Mouse (Mus musculus): ENCODE results near the gene Spag4. TPM values are rescaled to one million over a fixed set of nuclear protein-coding genes. Genes with fewer than 3 reads are reported as not detected.

Spag4 gene
- polyA plus RNA-seq (2016; fragmentation: Nextera tagmentation; extraction: Ambion mirVana): 3.4 and 5.0 TPM in 2 replicates

DNA sequence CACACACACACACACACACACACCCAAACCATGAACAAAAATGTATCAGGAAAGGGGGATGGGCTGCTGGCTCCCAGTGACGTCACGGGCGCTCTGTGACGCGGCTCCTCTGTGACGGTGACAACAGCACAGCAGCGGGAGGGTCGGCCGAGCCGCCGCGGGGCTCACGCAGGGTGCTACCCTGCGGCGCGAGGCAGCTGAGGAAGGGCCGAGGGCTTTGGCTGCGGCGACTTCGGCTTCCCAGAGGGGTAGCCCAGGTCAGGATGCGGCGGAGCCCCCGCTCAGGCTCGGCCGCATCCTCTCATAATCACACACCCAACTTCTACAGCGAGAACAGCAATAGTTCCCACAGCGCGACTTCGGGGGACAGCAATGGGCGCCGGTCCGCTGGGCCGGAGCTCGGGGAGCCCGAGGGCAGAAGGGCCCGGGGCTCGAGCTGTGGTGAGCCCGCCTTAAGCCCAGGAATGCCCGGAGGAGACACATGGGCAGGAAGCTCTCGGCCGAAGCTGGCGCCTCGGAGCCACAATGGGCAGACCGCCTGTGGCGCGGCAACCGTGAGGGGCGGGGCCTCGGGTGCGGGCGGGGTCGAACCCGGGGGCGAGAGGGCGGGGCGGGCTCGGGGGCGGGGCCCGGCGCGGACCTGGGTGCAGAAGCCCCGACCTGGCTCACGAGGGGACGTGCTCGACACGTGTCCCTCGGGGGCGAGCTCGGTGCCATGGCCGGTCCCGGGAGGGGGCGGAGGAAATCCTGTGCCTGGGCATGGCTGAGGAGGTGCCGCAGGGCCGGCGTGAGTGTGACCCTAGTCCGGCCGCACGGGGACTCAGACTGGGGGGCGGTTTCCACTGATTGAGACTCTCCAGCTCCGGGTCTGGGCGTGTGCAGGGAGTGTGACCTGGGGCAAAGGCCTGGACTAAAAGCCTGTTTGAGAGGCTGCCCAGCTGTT, at the start of gene Spag4:
Gene Spag4 (plus strand): TSS at position 77 of the 943 bp plus-strand sequence.
- H3K27me3 ChIP-seq (ENCODE audit: insufficient read depth, poor library complexity, severe bottlenecking): no peaks in the 10 kb centered on the region
- peak within 1 kb of the TSS; percentile 96 for H3K27ac ChIP-seq
- H3K9me3 ChIP-seq: no peaks in the 10 kb centered on the region
- peaks cover 31% of the 10 kb centered on the region for H3K36me3 ChIP-seq
- under 1% methylated on average over 75 of the region's 81 CpGs for WGBS
- peak; percentile 93 for DNase-seq (ENCODE audit: low spot score)
- peaks cover 23% of the 10 kb centered on the region for H3K4me1 ChIP-seq
- H3K4me3 ChIP-seq: peak within 1 kb of the TSS; percentile 86

DNA sequence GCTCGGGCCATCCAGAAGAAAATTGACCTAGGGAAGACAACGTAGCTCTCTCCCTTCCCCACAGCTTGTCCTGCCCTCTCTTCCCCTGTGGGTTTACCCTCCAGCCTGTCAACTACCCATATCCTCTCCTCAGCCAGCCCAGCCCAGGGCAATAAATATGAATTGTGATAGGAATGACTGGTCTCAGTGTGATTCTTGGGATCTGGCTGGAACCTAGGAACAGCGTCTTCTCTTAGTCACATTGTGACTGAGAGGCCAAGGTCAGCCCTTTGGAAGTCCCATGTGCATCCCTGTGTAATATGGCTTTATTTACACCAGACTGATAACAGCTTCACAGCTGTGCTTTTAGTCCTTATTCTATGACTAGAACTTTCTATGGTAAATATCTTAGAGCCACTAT, 46.9 kb upstream of the Spag4 start:
- Histone ChIP-seq H3K4me3 (no peak overlapping the region), H3K27ac (no peak overlapping the region), H3K36me3 (peaks cover 72% of the 10 kb centered on the region), H3K4me1 (peaks cover 10% of the 10 kb centered on the region), H3K9me3 (no peaks in the 10 kb centered on the region), H3K27me3 (ENCODE audit: insufficient read depth, poor library complexity, severe bottlenecking) (no peaks in the 10 kb centered on the region)
- WGBS: 85% methylated on average over 3 of the region's 3 CpGs
- DNase-seq (ENCODE audit: low spot score): no peak

DNA sequence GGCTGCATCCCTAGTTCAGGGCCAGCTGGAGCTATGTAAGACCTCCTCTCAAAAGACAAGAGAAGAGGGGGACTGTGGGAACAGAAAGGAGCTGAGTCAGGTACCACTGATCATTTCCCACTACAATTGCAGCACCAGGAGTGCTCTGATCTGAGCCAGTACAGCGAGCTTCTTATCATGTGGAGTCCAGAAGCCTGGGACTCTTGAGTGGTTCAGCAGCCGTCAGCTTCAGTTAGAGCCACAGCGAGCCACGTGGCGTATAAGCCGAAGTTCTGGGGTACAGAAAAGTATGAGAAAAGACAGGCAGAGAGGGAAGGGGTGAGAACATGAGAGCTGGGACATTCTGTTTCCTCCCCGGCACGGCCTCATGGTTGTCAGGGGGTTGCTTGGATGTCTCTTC, 43.8 kb upstream of the Spag4 start:
- Histone ChIP-seq H3K9me3 (no peaks in the 10 kb centered on the region), H3K27ac (no peak overlapping the region), H3K27me3 (ENCODE audit: insufficient read depth, poor library complexity, severe bottlenecking) (no peaks in the 10 kb centered on the region), H3K4me1 (peaks cover 10% of the 10 kb centered on the region), H3K4me3 (no peak overlapping the region), H3K36me3 (peaks cover 40% of the 10 kb centered on the region)
- no peak for DNase-seq (ENCODE audit: low spot score)
- WGBS: 69% methylated on average over 8 of the region's 8 CpGs

DNA sequence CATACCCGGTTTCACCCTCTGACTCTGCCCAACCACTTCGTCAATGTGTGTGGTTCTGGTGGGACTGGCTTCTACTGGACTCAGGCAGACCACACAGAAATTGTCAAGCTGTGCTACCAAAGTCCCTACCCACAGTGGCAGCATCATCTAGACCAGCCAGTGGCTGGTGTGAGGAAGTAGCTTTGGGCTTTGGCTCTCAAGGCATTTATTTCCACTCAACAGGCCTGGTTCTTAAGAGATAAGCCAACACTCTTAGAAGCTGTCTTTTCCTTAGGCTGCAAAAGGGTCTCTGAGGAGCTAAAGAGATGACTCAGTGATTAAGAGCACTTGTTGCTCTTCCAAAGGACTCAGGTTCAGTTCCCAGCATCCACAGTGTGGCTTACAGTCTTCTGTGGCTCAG, 43.2 kb upstream of the Spag4 start:
- Histone ChIP-seq H3K27ac (no peak overlapping the region), H3K36me3 (peaks cover 35% of the 10 kb centered on the region), H3K27me3 (ENCODE audit: insufficient read depth, poor library complexity, severe bottlenecking) (no peaks in the 10 kb centered on the region), H3K4me1 (peaks cover 10% of the 10 kb centered on the region), H3K4me3 (no peak overlapping the region), H3K9me3 (no peaks in the 10 kb centered on the region)
- no peak for DNase-seq (ENCODE audit: low spot score)
- WGBS: 88% methylated on average over 2 of the region's 2 CpGs

DNA sequence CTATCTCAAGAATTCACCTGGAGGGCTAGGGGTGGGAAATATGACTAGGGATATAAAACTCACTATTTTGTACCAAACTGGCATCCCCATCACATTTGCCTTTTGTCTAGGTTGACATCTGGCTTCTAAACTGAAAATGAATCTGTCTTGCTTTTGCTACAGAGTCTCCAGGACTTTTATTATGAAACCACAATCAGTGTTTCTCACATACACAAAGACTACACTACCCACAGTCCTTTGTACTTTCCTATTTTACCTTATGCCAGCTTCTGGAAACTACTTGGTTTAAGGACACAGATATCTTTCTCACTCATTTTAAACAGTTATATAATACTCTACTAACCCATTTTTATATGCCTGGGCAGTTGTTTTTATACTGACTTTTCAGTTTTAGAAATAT, 39.5 kb upstream of the Spag4 start:
- Histone ChIP-seq H3K27me3 (ENCODE audit: insufficient read depth, poor library complexity, severe bottlenecking) (no peaks in the 10 kb centered on the region), H3K9me3 (no peaks in the 10 kb centered on the region), H3K4me3 (no peak overlapping the region), H3K4me1 (peaks cover 7% of the 10 kb centered on the region), H3K36me3 (no peaks in the 10 kb centered on the region), H3K27ac (no peak overlapping the region)
- DNase-seq (ENCODE audit: low spot score): no peak

DNA sequence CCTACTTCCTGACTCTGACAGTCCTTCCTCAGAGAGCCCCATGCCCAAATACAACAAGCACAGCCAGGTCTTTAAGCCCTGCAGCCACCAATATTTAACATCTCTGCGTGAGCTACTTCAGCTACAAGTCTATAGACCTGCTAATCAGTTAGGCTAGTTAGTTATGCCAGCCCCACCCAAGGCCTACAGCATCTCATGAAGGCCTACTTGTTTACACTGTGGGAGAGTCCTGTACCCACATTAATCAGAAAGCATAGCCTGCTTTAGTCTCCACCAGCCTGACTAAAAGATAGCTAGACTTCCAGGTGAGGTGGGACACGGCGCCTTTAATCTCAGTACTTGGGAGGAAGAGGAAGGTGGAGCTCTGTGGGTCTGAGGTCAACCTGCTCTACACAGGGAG, 25.6 kb upstream of the Spag4 start:
- Histone ChIP-seq H3K4me1 (no peaks in the 10 kb centered on the region), H3K4me3 (no peak overlapping the region)
- 71% methylated on average over 3 of the region's 3 CpGs for WGBS

DNA sequence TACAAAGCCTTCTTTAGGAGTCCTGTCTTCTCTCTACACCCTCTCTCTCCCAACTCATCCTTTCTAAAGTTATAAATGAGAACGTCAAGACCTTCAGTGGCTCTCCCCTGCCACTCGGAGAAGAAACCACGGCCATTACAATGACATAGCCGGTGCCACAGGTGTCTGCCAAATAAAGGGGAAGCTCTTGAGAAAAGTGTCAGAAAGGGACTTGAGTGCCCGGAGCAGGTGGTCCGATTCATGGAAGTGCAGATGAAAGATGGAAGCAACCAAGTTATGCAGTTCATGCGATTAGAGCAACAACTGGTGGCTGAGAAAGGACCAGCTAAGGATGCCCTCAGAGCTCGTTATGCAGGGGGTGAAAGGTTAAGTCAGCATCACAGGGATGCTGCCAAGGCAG, 22.1 kb upstream of the Spag4 start:
- H3K27me3 ChIP-seq (ENCODE audit: insufficient read depth, poor library complexity, severe bottlenecking): peaks cover 47% of the 10 kb centered on the region
- H3K9me3 ChIP-seq: no peaks in the 10 kb centered on the region
- WGBS: 79% methylated on average over 8 of the region's 8 CpGs
- no peak overlapping the region for H3K4me3 ChIP-seq
- H3K36me3 ChIP-seq: no peaks in the 10 kb centered on the region
- DNase-seq (ENCODE audit: low spot score): no peak
- no peak overlapping the region for H3K27ac ChIP-seq
- H3K4me1 ChIP-seq: peaks cover 4% of the 10 kb centered on the region; the same call in 1 of the 2 replicates

More for the DNA sequence above, 25.6 kb upstream of the Spag4 start:
- DNase-seq (ENCODE audit: low spot score): no peak
- Histone ChIP-seq H3K27ac (no peak overlapping the region), H3K27me3 (ENCODE audit: insufficient read depth, poor library complexity, severe bottlenecking) (peaks cover 13% of the 10 kb centered on the region; the same call in 1 of the 2 replicates), H3K9me3 (no peaks in the 10 kb centered on the region), H3K36me3 (no peaks in the 10 kb centered on the region)

DNA sequence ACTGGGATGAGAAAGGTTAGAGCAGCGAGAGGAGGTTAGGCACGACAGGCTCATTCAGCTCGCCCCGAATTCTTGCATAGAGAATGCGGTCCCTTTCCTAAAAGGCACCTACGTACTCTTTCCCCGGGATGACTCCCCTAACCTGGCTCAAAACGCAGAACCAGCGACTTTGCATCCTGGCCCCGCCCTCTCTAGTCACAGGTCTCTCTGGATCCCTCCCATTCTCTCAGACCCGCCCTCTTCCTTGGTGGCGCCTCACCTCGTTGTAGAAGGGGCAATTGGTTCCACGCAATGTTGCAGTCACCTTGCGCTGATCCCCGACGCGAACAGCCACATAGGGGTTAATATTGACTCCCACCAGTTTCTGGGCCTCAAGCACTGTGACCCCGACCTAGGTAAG, 17.0 kb upstream of the Spag4 start:
- Histone ChIP-seq H3K4me3 (peak overlapping the region; percentile 33), H3K36me3 (no peaks in the 10 kb centered on the region), H3K9me3 (no peaks in the 10 kb centered on the region), H3K27me3 (ENCODE audit: insufficient read depth, poor library complexity, severe bottlenecking) (peaks cover 76% of the 10 kb centered on the region), H3K4me1 (peaks cover 7% of the 10 kb centered on the region; the same call in 1 of the 2 replicates), H3K27ac (no peak overlapping the region)
- DNase-seq (ENCODE audit: low spot score): no peak
- WGBS: 7% methylated on average over 19 of the region's 19 CpGs

DNA sequence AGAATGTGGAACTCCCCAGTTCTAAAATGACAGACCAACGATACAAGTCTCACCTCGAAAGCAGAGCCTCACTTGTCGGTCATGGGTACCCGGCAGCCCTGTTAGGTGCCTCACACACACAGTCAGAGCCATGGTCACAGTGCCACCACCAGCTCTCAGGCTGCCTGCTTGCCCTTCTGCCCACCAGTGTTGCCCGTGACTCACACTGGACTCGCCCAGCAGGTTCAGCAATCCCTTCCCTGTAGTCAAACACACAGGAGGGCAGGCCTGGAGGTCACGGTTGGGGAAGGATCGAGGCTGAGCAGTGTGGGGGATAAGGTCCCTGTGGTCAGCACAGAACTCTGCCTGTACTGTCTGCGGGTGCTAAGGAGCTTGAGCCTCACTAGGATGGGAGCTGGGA, 12.2 kb upstream of the Spag4 start, which contains the start of gene Fer1l4:
Gene Fer1l4 (minus strand): TSS at position 132 of the 400 bp plus-strand sequence.
- H3K4me1 ChIP-seq: peaks cover 4% of the 10 kb centered on the region; the same call in 1 of the 2 replicates
- peaks cover 31% of the 10 kb centered on the region for H3K27me3 ChIP-seq (ENCODE audit: insufficient read depth, poor library complexity, severe bottlenecking)
- DNase-seq (ENCODE audit: low spot score): no peak
- no peak within 1 kb of the TSS for H3K4me3 ChIP-seq
- WGBS: 72% methylated on average over 9 of the region's 9 CpGs
- no peaks in the 10 kb centered on the region for H3K9me3 ChIP-seq
- no peak within 1 kb of the TSS for H3K27ac ChIP-seq
- H3K36me3 ChIP-seq: no peaks in the 10 kb centered on the region

DNA sequence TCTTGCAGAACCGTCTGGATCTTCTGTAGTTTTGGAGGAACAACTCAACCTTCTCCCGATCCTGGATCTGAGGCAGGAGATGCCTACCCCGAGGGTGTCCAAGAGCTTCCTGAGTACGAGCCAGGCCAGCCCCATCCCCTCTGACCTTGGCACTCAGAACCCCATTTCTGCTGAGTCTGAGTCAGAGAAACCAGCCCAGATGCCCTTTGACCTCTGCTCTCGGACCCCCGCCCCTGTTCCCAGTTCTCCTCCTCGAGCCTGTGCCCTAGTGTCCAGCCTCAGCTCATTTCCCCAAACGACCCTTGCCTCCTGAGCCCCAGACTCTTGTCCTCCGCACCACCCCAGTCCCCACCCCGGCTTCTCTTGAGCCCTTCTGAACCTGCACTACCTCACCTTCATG, 1.2 kb downstream of the Spag4 start:
- DNase-seq (ENCODE audit: low spot score): no peak
- H3K27me3 ChIP-seq (ENCODE audit: insufficient read depth, poor library complexity, severe bottlenecking): no peaks in the 10 kb centered on the region
- H3K9me3 ChIP-seq: no peaks in the 10 kb centered on the region
- H3K27ac ChIP-seq: peak overlapping the region; percentile 96
- H3K4me3 ChIP-seq: peak overlapping the region; percentile 86
- peaks cover 23% of the 10 kb centered on the region for H3K4me1 ChIP-seq
- peaks cover 38% of the 10 kb centered on the region for H3K36me3 ChIP-seq
- WGBS: 34% methylated on average over 10 of the region's 10 CpGs

DNA sequence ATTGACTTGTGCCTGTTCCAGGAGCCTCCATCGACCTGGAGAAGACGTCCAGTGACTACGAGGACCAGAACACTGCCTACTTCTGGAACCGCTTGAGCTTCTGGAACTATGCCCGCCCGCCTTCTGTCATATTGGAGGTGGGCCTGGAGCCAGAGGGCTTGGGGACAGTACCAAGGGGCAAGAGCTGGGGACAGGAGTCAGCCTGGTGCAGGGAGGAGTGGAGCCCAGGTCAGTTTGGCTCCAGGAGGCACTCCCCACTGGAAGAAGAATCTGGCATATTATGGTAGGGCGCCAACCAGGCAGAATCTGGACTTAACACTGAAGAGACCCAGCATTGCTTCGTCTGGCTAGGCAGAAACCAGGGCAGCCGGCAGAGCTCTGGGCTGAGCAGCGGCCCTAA, 2.9 kb downstream of the Spag4 start:
- 90% methylated on average over 10 of the region's 10 CpGs for WGBS
- Histone ChIP-seq H3K9me3 (no peaks in the 10 kb centered on the region), H3K27ac (no peak overlapping the region), H3K27me3 (ENCODE audit: insufficient read depth, poor library complexity, severe bottlenecking) (no peaks in the 10 kb centered on the region), H3K4me3 (no peak overlapping the region), H3K36me3 (peaks cover 54% of the 10 kb centered on the region), H3K4me1 (peaks cover 23% of the 10 kb centered on the region)
- no peak for DNase-seq (ENCODE audit: low spot score)

DNA sequence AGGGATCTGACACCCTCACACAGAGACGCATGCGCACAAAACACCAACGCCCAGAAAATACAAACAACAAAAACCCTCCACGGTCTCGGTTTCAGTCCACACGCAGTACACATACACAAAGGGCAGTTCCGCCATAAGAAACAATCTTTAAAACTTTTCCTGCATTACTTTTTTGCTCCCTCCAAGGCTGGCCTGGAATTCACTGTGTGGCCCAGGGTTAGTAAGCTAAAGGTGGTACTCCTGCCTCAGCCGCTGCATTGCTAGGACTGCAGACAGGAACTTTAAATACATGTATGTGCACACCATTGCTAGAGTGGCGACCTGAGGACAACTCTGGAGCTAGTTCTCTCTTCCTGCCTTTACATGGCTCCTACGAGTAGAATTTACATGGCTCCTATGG, 6.3 kb downstream of the Spag4 start:
- WGBS: 93% methylated on average over 10 of the region's 10 CpGs
- no peak overlapping the region for H3K27ac ChIP-seq
- peak; percentile 50 for DNase-seq (ENCODE audit: low spot score)
- H3K4me3 ChIP-seq: no peak overlapping the region
- peaks cover 87% of the 10 kb centered on the region for H3K36me3 ChIP-seq
- no peaks in the 10 kb centered on the region for H3K9me3 ChIP-seq
- H3K27me3 ChIP-seq (ENCODE audit: insufficient read depth, poor library complexity, severe bottlenecking): no peaks in the 10 kb centered on the region
- H3K4me1 ChIP-seq: peaks cover 11% of the 10 kb centered on the region

DNA sequence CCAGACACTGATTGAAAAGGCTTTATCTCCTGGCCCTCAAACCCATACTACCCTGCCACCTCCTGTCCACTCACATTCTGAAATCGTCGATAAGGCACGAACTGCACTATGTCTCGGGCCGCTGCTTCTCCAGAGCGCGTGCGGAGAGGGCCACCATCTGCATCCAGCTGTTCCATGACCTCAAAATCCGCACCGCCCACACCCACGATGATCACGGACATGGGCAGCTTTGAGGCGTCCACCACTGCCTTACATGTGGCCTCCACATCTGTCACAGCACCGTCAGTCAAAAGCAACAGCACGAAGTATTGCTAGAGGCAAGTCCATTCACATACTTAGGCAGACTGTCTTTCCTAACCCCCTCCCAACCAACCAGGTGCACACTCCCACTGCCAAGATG, 8.8 kb downstream of the Spag4 start:
- no peaks in the 10 kb centered on the region for H3K4me1 ChIP-seq
- H3K27me3 ChIP-seq (ENCODE audit: insufficient read depth, poor library complexity, severe bottlenecking): no peaks in the 10 kb centered on the region
- WGBS: 95% methylated on average over 15 of the region's 15 CpGs
- no peak overlapping the region for H3K4me3 ChIP-seq
- DNase-seq (ENCODE audit: low spot score): peak; percentile 61
- no peak overlapping the region for H3K27ac ChIP-seq
- no peaks in the 10 kb centered on the region for H3K9me3 ChIP-seq
- peaks cover 97% of the 10 kb centered on the region for H3K36me3 ChIP-seq

All from heart, embryonic 10.5 days (tissue).